Mouse (Mus musculus) embryonic facial prominence, embryonic 10.5 days (tissue): ENCODE results near the gene Mkrn3. TPM values are rescaled to one million over a fixed set of nuclear protein-coding genes. Genes with fewer than 3 reads are reported as not detected.

Experiments used
- DNase-seq: peaks from one replicate; pipeline ENCODE4 v3.0.0-alpha.2; 2017; ENCODE audit warnings: low spot score
- H3K27ac ChIP-seq: fragments of 300-500 bp; sonication (generic); replicated peaks from 2 replicates; pipeline ENCODE4 v1.5.1; 2016; ENCODE audit warnings: mild to moderate bottlenecking
- H3K27me3 ChIP-seq: fragments of 300-500 bp; sonication (generic); replicated peaks from 2 replicates; pipeline ENCODE4 v1.6.1; 2016; ENCODE audit warnings: low read depth, mild to moderate bottlenecking; ENCODE audit not compliant: poor library complexity, severe bottlenecking
- H3K36me3 ChIP-seq: fragments of 300-500 bp; sonication (generic); replicated peaks from 2 replicates; pipeline ENCODE4 v1.6.1; 2016; ENCODE audit warnings: mild to moderate bottlenecking, moderate library complexity
- H3K4me1 ChIP-seq: fragments of 300-500 bp; sonication (generic); 2 replicates; pipeline ENCODE4 v1.6.1; 2016
- H3K4me3 ChIP-seq: fragments of 300-500 bp; sonication (generic); 2 replicates; pipeline ENCODE4 v1.5.1; 2016; ENCODE audit warnings: mild to moderate bottlenecking, moderate library complexity
- H3K9me3 ChIP-seq: fragments of 300-500 bp; sonication (generic); 2 replicates; pipeline ENCODE4 v1.6.1; 2016; ENCODE audit warnings: mild to moderate bottlenecking
- WGBS: fragments of 180-500 bp; shearing (Covaris S2); methylation state at CpG from one replicate; pipeline ENCODE4 v1.1.7; 2016; 5-methylcytosine and 5-hydroxymethylcytosine counted together
- polyA plus RNA-seq: library from polyadenylated mRNA; unstranded; fragments of >200 nt; fragmentation: Nextera tagmentation; extraction: Ambion mirVana; gene quantifications from 2 replicates; pipeline ENCODE4 v1.2.1, GENCODE M21; 2016

Gene Mkrn3
- 9.3 and 9.6 TPM in 2 replicates for polyA plus RNA-seq

DNA sequence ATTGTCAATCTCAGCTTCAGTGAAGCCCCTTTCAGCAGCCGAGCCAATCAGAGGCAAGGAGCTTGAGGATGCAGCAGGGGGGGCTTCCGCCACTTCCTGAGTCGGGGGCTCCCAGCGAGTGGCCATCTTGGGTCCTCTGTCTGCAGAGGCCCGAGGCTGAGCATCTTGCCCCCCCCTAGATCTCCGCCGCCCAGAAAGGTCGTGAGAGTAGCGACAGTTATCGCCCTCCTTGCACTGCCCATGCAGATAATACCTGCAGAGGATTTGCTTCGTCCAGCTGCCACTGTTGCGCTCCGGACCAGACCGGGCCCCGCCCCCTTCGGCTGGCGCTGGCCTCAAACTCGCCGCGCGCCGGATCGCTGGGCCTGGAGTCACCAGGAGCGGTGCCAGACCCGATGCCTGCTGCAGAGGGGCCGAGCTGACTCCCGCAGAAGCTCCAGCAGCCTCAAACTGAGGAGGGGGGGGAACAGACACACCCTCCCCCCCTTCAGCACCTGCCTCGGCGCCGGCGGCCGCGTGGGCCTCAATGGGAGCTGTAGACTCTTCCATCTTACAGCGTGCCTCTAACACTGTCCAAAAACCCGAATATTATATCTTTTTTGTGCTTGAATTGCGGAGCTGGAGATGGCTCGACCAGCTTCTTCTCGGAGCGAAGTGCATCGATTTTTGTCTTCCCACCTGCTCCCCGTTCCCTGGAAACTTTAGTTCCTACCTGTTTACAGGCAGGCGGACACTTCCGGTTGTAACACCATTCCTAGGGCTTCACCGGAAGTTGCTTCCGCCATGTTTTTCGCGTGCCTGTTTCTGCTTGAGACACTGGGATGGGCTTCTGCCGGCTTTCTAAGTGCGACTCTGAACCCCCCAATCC is at the start of gene Mkrn3:
Mkrn3 (minus strand) TSS at position 647 of the 868 bp plus-strand sequence.
- H3K36me3 ChIP-seq = no peaks in the 10 kb centered on the region
- WGBS = 24% methylated on average over 49 of the region's 49 CpGs
- H3K27ac ChIP-seq = peak within 1 kb of the TSS; percentile 92

DNA sequence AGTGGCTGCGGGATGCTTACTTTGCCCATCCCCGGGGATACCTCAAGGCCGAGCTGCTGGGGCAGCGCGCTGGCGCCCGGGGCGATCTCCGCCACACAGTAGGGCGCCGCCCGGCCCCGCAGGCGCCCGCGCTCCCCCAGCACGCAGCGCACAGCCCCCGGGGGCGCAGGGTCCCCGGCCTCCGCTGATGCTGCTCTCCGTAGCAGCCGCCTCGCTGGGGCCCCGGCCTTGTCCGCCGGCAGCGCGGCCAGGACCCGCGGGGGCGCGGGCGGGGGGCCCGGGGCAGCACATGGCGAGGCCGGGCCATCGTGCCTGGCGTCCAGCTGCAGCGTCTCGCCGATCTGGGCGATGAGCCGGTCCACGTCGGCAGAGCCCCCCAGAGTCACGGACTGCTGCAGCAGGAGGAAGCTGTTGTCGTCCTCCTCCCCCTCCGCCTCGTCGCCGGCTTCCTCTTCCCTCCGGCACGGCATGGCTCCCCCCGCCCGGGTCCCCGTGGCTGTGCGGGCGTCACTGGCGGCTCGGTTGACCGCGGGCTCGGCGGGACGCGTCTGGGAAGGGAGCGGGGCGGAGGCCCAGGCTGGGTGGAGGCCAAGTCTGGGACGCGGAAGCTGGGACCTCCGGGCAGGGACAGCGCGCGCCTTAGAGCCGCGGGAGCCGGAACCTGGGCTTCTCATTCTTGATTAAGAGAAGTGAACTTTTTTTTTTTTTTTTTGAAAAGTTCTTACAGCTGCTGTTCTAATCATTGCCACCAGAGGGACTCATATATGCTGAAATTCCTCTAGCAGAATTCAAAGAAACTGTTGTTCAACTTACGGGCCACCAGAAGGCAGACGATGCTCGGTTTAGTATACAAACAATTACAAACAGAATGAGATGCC is 44.2 kb upstream of the Mkrn3 start, which contains the start of gene Peg12:
Peg12 (minus strand) TSS at position 633 of the 878 bp plus-strand sequence.
- peaks cover 24% of the 10 kb centered on the region for H3K9me3 ChIP-seq
- peak within 1 kb of the TSS; percentile 96 for H3K27ac ChIP-seq
- WGBS = 25% methylated on average over 82 of the region's 82 CpGs
- DNase-seq = peak; percentile 78
- H3K4me1 ChIP-seq = 0 out of 2 replicates have a peak, but pooled peaks cover 2% of the 10 kb centered on the region
- H3K27me3 ChIP-seq = no peaks in the 10 kb centered on the region
- H3K4me3 ChIP-seq = peak within 1 kb of the TSS; percentile 71
- no peaks in the 10 kb centered on the region; the same call in 1 of the 2 replicates for H3K36me3 ChIP-seq

More for the DNA sequence above, at the start of gene Mkrn3:
- Histone ChIP-seq H3K4me1 (peaks cover 8% of the 10 kb centered on the region), H3K27me3 (0 out of 2 replicates have a peak, but pooled peaks cover 4% of the 10 kb centered on the region), H3K4me3 (peak within 1 kb of the TSS; percentile 79), H3K9me3 (peaks cover 21% of the 10 kb centered on the region)
- peak; percentile 84 for DNase-seq

DNA sequence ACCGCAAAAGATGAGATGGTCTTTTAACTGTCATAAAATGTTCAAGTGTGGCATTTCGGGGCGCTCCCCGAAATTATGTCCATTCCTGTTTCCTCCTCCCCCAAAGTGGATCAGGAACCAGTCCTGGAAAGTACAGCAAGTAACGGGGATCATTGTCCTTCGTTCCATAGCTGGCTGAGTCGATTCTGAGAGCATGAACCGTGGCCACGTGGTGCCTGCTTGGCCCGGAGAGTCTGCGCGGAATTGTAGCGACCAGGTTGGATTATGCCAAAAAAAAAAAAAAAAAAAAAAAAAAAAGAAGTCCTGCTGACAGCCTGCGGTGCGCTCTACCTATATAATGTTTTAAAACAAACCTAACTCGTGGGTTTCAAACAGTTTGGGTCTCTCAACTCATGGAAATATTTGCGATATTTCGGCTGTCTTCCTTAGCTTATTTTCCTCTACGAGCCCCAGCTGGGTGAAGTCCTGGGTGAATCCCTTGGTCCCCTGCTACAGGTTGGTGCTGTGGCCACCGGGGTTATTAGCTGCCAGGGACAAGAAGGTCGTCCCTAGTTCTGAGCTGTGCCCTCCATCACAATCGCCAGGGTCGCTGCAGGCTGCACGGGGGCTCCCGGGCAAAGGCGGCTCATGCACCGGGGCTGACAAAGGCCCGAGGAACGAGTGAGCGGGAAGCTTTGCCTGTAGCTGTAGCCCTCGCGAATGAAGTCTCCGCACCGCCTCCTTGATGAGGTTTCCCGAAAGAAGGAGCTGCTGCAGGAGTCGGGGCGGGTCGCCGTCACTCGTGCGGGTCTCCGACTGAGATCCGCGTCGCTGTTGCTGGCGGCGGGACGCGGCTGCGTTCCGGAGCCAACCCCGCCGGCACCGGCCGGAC is 43.3 kb upstream of the Mkrn3 start:
- Histone ChIP-seq H3K9me3 (peaks cover 24% of the 10 kb centered on the region), H3K4me3 (peak overlapping the region; percentile 71), H3K27me3 (no peaks in the 10 kb centered on the region), H3K4me1 (0 out of 2 replicates have a peak, but pooled peaks cover 2% of the 10 kb centered on the region), H3K27ac (peak overlapping the region; percentile 96), H3K36me3 (no peaks in the 10 kb centered on the region; the same call in 1 of the 2 replicates)
- DNase-seq = peak; percentile 59
- 29% methylated on average over 55 of the region's 55 CpGs for WGBS

DNA sequence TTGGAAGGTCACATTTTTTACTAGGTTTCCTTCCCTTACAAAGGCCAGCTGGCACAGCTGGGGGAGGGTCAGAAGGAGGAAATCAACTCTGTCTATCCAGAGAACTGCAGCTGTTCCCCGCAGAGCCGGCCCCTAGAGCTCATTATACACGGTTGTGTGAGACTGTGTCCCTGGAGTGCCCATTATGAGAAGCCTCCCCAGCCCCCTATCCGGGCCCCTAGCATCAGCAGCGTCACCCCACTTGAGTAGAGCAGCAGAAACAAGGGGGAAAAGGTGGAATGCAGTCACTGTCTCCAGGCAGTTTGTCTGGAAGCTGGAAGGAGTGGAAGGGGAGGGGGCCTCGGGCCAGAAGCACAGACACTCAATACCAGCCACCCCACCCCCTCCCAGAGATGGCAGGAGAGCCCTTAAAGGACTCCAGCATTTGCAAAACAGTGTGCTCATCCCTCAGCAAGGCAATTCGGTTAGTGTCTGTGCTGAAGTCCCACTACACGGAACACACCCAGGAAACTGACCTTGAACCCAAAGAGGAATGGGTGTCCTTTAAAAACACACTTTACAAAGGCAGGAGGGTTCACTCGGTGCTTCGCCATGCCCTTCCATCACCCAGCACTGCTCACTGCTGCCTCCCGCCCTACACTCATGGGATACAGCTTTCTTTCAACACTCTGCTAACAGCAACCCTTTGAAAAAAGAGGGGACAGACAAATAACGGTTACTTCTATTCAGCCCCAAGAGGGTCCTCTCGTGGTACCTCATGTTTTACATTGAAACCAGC is 42.5 kb upstream of the Mkrn3 start:
- no peaks in the 10 kb centered on the region for H3K27me3 ChIP-seq
- peak; percentile 72 for DNase-seq
- 35% methylated on average over 13 of the region's 13 CpGs for WGBS
- peak overlapping the region; percentile 96 for H3K27ac ChIP-seq
- H3K36me3 ChIP-seq = no peaks in the 10 kb centered on the region; the same call in 1 of the 2 replicates
- H3K4me1 ChIP-seq = 0 out of 2 replicates have a peak, but pooled peaks cover 2% of the 10 kb centered on the region
- peaks cover 24% of the 10 kb centered on the region for H3K9me3 ChIP-seq
- H3K4me3 ChIP-seq = peak overlapping the region; percentile 71

DNA sequence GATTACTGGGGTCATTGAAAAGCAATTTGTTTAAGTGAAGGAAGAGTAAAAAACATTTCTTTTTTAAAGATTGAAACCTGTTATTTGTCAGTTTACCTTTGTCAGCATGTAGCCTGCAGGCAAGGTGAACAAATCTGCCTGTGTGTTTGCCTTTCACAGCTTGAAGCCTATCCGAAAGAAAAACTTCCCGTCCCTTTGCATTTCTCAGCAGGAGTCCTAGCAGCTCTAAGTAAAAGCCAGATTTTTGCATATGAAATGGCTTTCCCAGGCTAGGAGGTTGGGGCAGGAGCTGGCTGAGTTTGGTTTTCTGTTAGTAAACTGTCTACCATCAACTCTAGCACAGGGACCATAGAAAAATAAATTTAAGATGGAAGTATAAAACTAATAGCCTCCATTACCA is 32.4 kb upstream of the Mkrn3 start:
- peaks cover 6% of the 10 kb centered on the region; the same call in 1 of the 2 replicates for H3K9me3 ChIP-seq
- no peak for DNase-seq
- no peaks in the 10 kb centered on the region for H3K27me3 ChIP-seq
- no peak overlapping the region for H3K4me3 ChIP-seq
- no peak overlapping the region for H3K27ac ChIP-seq
- H3K4me1 ChIP-seq = no peaks in the 10 kb centered on the region
- 21% methylated on average over 2 of the region's 2 CpGs for WGBS
- H3K36me3 ChIP-seq = no peaks in the 10 kb centered on the region

DNA sequence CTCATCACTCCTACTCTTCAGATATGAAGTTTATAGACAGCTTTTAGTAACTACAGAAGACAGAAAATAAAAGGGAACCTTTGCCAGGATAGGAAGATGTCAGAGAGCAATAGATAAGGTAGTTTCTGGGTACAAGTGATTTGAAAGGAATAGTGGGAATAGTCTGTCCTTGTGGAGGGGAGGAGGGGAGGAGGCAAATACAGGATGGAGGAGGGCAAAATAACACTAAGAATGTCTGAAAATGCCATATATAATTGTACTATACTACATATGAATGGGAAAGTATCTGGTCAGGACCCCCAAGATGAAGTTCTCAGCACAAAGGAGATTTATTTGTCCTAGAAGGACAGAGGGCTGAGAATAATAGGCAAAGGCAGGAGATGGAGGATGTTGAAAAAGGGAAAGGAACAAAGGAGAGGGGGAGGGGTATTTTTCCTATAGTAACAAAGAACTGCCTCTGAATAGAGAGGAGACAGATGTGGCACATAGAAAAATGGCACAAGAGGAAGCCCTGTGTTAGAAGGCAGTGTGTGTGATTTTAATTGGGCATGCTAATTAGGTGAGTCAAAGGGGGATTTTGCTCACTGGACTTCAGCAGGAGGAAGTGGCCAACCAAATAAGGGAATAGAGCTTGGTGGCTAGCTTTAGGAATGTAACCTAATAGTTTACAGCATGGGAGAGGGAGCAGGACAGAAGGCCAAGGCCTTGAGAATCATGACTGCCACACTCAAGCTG is 25.7 kb upstream of the Mkrn3 start:
- DNase-seq = no peak
- Histone ChIP-seq H3K4me3 (no peak overlapping the region), H3K27ac (no peak overlapping the region), H3K4me1 (no peaks in the 10 kb centered on the region), H3K27me3 (no peaks in the 10 kb centered on the region), H3K9me3 (0 out of 2 replicates have a peak, but pooled peaks cover 6% of the 10 kb centered on the region), H3K36me3 (no peaks in the 10 kb centered on the region)

DNA sequence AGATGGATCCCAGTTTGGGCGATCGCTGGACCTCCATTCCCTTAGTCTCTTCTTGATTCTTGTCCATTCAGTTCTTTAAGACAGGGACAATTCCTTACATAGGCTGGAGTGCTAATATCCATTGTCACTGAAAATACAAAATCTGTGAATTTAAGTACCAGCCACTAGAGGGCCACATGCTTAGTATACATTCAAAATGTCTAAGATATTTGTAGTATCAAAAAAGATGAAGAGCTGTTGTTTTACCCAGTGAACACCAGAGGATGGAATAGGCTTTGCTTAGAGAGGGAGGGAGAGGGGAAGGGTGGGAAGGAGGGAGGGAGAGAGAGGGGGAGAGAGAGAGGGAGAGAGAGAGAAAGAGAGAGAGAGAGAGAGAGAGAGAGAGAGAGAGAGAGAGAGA is 16.5 kb upstream of the Mkrn3 start:
- Histone ChIP-seq H3K4me3 (no peak overlapping the region), H3K27ac (no peak overlapping the region), H3K27me3 (no peaks in the 10 kb centered on the region), H3K36me3 (no peaks in the 10 kb centered on the region), H3K4me1 (no peaks in the 10 kb centered on the region), H3K9me3 (0 out of 2 replicates have a peak, but pooled peaks cover 3% of the 10 kb centered on the region)
- no peak for DNase-seq
- 60% methylated on average over 2 of the region's 2 CpGs for WGBS

DNA sequence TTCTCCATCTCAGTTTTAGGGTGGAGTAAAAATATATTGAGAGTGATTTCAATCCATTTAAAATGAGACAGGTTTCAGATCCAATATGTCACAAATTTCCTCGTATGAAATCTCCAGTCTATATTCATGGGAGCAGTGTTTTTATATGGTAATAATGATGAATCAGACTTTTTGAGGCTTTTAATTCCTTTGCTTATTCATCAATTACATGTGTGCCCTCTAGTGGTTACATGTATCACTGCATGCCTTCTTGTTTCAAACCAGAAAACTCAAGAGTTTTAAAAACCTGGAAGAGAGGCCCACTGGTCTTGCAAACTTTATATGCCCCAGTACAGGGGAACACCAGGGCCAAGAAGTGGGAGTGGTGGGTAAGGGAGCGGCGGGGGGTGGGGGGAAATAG is 13.3 kb upstream of the Mkrn3 start:
- Histone ChIP-seq H3K4me3 (no peak overlapping the region), H3K9me3 (0 out of 2 replicates have a peak, but pooled peaks cover 3% of the 10 kb centered on the region), H3K4me1 (no peaks in the 10 kb centered on the region), H3K36me3 (no peaks in the 10 kb centered on the region), H3K27ac (no peak overlapping the region), H3K27me3 (no peaks in the 10 kb centered on the region)
- 26% methylated on average over 3 of the region's 3 CpGs for WGBS
- DNase-seq = no peak

DNA sequence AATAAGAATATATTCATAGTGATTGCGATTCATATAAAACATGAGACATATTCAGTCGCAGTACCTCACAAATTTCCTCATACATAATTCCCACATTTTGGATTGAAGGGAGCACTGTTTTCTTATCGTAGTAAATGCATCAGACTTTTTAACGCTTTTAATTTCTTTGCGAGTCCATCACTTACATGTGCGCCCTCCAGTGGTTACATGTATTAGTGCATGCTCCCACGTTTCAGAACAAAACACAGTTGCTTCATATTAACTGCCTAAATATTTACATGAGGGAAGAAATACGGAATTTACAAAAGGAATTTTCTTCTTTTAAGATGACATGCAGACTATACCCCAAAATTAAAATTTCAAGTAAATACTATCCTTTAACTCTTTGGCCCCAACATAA is 8.4 kb upstream of the Mkrn3 start:
- 29% methylated on average over 8 of the region's 8 CpGs for WGBS
- H3K4me1 ChIP-seq = no peaks in the 10 kb centered on the region
- H3K9me3 ChIP-seq = 0 out of 2 replicates have a peak, but pooled peaks cover under 1% of the 10 kb centered on the region
- no peaks in the 10 kb centered on the region for H3K36me3 ChIP-seq
- H3K27ac ChIP-seq = no peak overlapping the region
- DNase-seq = no peak
- H3K4me3 ChIP-seq = no peak overlapping the region
- H3K27me3 ChIP-seq = no peaks in the 10 kb centered on the region

DNA sequence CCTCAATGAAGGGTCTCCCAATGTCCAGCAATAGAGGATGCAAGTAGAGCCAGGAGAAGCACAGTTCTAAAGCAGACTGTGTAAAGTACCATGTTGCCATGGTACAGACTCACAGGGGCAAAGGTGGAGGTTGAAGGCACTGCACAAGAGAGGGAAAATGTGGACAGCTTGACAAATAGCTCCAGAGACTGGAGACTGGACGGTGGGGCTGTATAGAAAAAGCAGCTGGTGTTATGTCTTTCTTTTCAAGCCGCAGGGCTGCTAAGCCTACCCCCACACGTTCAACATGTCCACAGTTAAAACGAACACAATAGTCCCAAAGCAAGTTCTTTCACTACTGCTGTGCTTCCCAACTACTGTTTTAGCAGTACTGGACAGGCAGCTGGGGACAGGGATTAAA is 3.3 kb upstream of the Mkrn3 start:
- peaks cover 8% of the 10 kb centered on the region for H3K4me1 ChIP-seq
- peak overlapping the region; percentile 79 for H3K4me3 ChIP-seq
- DNase-seq = no peak
- H3K27me3 ChIP-seq = 0 out of 2 replicates have a peak, but pooled peaks cover 4% of the 10 kb centered on the region
- H3K27ac ChIP-seq = peak overlapping the region; percentile 35; the same call in 1 of the 2 replicates
- 49% methylated on average over 4 of the region's 4 CpGs for WGBS
- no peaks in the 10 kb centered on the region for H3K36me3 ChIP-seq
- H3K9me3 ChIP-seq = peaks cover 21% of the 10 kb centered on the region
